Mouse (Mus musculus) cortical plate, adult 2 months (tissue): ENCODE measurements around the gene Zfp598. TPM values are rescaled to one million over a fixed set of nuclear protein-coding genes. Genes with fewer than 3 reads are reported as not detected.

Source experiments
- H3K27ac ChIP-seq: fragments of 200-500 bp; 2 replicates; pipeline ENCODE4 v1.5.1; 2012; ENCODE audit warnings: low read length, control low read depth, inconsistent platforms; ENCODE audit not compliant: insufficient read depth
- H3K4me1 ChIP-seq: fragments of 200-500 bp; 2 replicates; pipeline ENCODE4 v1.6.1; 2011; ENCODE audit warnings: low read length; ENCODE audit not compliant: control insufficient read depth, insufficient read depth
- H3K4me3 ChIP-seq: fragments of 200-500 bp; 2 replicates; pipeline ENCODE4 v1.5.1; 2011; ENCODE audit warnings: mild to moderate bottlenecking, low read length, control low read depth; ENCODE audit not compliant: insufficient read depth
- CTCF ChIP-seq: fragments of 200-500 bp; IDR thresholded peaks from 2 replicates; pipeline ENCODE4 v1.5.1; 2011; ENCODE audit warnings: mild to moderate bottlenecking, control low read depth, low read length; ENCODE audit not compliant: insufficient read depth; ENCODE audit errors: extremely low read depth
- POLR2A ChIP-seq: fragments of 200-500 bp; IDR thresholded peaks from 2 replicates; pipeline ENCODE4 v1.6.1; 2011; ENCODE audit warnings: mild to moderate bottlenecking, low read length, control low read depth; ENCODE audit not compliant: insufficient read depth; ENCODE audit errors: extremely low read depth
- polyA plus RNA-seq: library from polyadenylated mRNA; depleted of rRNA; stranded (reverse); fragments of >200 nt; gene quantifications from 2 replicates; pipeline ENCODE4 v1.2.3, GENCODE M21; 2012

The Zfp598 gene
- polyA plus RNA-seq, 1 experiment: 53.5 TPM

GRCm38 (mm10) chr17:24696011-24696697 lies 26.7 kb downstream of the Zfp598 start, which contains the start of the genes Gfer and Noxo1:
Gene Gfer, minus strand, starts transcription at chr17:24696156.
Gene Noxo1, plus strand, starts transcription at chr17:24696234.
- no peak for TF ChIP-seq CTCF
- TF ChIP-seq POLR2A: 0 out of 2 replicates have a peak, but pooled peaks have one; percentile 16

GRCm38 (mm10) chr17:24697985-24698384 lies 28.5 kb downstream of the Zfp598 start:
- TF ChIP-seq POLR2A (no peak), CTCF (no peak)
- Histone ChIP-seq H3K4me1 (peaks cover 3% of the 10 kb centered on the region; the same call in 1 of the 2 replicates), H3K4me3 (no peak overlapping the region), H3K27ac (no peak overlapping the region)

More at GRCm38 (mm10) chr17:24696011-24696697, 26.7 kb downstream of the Zfp598 start, which contains the start of the genes Gfer and Noxo1:
- H3K4me3 ChIP-seq: peak within 1 kb of the TSS; percentile 83
- peaks cover 4% of the 10 kb centered on the region; the same call in 1 of the 2 replicates for H3K4me1 ChIP-seq
- H3K27ac ChIP-seq: peak within 1 kb of the TSS; percentile 90

- TF ChIP-seq CTCF (no peak), POLR2A (no peak)
- H3K4me3 ChIP-seq: no peak overlapping the region
- H3K27ac ChIP-seq: no peak overlapping the region
- peaks cover 3% of the 10 kb centered on the region; the same call in 1 of the 2 replicates for H3K4me1 ChIP-seq
These were observed 29.2 kb downstream of the Zfp598 start for GRCm38 (mm10) chr17:24698715-24699114.

- Histone ChIP-seq H3K27ac (no peak overlapping the region), H3K4me1 (peaks cover 3% of the 10 kb centered on the region; the same call in 1 of the 2 replicates), H3K4me3 (no peak overlapping the region)
- no peak for TF ChIP-seq CTCF
- TF ChIP-seq POLR2A: no peak
These were observed 30.0 kb downstream of the Zfp598 start for GRCm38 (mm10) chr17:24699473-24699872.

GRCm38 (mm10) chr17:24701251-24701650 lies 31.8 kb downstream of the Zfp598 start:
- H3K4me3 ChIP-seq: no peak overlapping the region
- peaks cover 3% of the 10 kb centered on the region; the same call in 1 of the 2 replicates for H3K4me1 ChIP-seq
- TF ChIP-seq CTCF (no peak), POLR2A (no peak)
- no peak overlapping the region for H3K27ac ChIP-seq

- TF ChIP-seq POLR2A (no peak), CTCF (no peak)
- Histone ChIP-seq H3K27ac (no peak overlapping the region), H3K4me3 (no peak overlapping the region), H3K4me1 (peaks cover 2% of the 10 kb centered on the region; the same call in 1 of the 2 replicates)
These were observed 36.3 kb downstream of the Zfp598 start for GRCm38 (mm10) chr17:24705821-24706220.

GRCm38 (mm10) chr17:24706982-24707800 lies 37.7 kb downstream of the Zfp598 start, which contains the start of gene Tbl3:
Gene Tbl3, minus strand, starts transcription at chr17:24707660.
- Histone ChIP-seq H3K4me3 (peak within 1 kb of the TSS; percentile 66), H3K27ac (no peak within 1 kb of the TSS), H3K4me1 (peaks cover 2% of the 10 kb centered on the region; the same call in 1 of the 2 replicates)
- no peak for TF ChIP-seq CTCF
- TF ChIP-seq POLR2A: peak; percentile 95

- Histone ChIP-seq H3K4me1 (peaks cover 2% of the 10 kb centered on the region; the same call in 1 of the 2 replicates), H3K27ac (no peak overlapping the region), H3K4me3 (peak overlapping the region; percentile 66)
- TF ChIP-seq POLR2A (no peak), CTCF (no peak)
These were observed 38.4 kb downstream of the Zfp598 start for GRCm38 (mm10) chr17:24707801-24708425.

- TF ChIP-seq CTCF (no peak), POLR2A (no peak)
- H3K27ac ChIP-seq: no peak overlapping the region
- peaks cover 2% of the 10 kb centered on the region; the same call in 1 of the 2 replicates for H3K4me1 ChIP-seq
- no peak overlapping the region for H3K4me3 ChIP-seq
These were observed 39.2 kb downstream of the Zfp598 start for GRCm38 (mm10) chr17:24708646-24709045.
